Mouse (Mus musculus) layer of hippocampus, adult 9-11 months (tissue): ENCODE measurements around the gene Sirt6.

Source experiments
- DNase-seq: peaks from one replicate; pipeline ENCODE4 v3.0.0; 2022

Gene Sirt6

DNA sequence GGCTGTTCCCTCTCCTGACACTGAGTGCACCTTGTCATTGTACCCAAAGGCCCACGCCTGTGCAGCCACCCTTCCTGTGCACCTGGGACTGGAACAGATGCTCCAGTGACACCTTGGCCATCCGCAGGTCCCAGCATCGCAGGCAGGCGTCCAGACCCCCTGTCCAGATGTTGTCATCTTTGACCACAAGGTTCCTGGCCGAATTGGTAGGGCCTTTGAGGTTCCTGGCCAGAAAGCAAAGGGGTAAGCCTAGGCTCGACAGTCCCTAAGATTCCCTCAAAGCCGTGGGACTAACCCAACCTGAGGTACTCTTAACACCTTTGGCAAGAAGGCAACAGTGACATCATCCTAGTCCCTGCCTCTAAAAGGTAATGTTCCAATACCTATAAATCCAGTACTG lies 35.0 kb downstream of the Sirt6 start:
- no peak for DNase-seq

DNA sequence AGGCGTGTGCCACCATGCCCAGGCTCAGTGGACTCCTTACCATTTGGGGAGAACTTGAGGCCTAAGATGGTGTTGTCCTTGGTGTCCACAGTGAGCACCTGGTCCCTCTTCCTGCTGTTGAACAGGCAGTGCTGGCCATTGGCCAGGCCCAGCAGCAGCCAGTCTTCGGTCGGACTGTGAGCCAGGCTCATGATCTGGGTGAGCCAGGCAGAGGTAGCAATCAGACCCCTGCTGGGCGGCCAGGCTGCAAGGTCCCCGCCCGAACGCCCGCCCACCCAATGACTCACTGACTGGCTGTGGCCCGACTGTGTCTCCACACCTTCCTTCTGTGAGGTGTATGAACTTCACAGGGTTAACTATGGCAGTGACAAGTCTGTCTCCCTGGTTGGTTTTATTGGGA lies 35.8 kb downstream of the Sirt6 start:
- no peak for DNase-seq

DNA sequence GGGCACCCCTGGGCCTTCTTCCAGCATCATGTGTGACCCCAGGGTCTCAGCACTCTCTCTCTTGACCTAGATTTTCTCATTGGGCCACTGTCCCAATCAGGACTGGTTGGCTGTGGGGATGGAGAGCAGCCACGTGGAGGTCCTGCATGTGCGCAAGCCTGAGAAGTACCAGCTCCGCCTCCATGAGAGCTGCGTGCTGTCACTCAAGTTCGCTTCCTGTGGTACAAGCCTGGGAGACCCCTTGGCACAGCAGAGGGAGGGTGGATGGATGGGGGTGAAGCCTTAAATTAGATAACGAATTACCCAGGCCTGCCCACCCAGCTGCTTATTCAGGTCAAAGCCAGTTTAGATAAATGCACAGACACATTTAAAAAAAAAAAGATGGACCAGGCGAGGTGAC lies 38.9 kb downstream of the Sirt6 start:
- DNase-seq: no peak

DNA sequence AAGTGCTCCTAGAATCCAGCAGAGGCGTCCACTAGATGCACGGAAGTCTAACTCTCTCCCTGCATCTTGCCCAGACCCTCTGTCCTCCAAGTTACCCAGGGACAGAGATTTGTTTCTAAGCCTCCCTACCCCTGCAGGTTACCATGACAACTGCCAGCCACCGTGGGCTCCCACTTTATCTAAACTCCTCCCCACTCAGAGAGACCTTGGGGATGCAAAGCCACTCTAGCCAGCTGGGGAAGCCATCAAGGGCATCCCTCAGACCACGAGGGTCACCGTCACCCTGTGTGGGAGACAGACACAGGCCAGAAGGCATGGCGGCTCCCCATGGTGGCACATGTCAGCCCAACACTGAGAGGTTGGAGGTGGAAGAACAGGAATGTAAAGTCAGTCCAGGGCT lies 44.2 kb downstream of the Sirt6 start:
- no peak for DNase-seq

DNA sequence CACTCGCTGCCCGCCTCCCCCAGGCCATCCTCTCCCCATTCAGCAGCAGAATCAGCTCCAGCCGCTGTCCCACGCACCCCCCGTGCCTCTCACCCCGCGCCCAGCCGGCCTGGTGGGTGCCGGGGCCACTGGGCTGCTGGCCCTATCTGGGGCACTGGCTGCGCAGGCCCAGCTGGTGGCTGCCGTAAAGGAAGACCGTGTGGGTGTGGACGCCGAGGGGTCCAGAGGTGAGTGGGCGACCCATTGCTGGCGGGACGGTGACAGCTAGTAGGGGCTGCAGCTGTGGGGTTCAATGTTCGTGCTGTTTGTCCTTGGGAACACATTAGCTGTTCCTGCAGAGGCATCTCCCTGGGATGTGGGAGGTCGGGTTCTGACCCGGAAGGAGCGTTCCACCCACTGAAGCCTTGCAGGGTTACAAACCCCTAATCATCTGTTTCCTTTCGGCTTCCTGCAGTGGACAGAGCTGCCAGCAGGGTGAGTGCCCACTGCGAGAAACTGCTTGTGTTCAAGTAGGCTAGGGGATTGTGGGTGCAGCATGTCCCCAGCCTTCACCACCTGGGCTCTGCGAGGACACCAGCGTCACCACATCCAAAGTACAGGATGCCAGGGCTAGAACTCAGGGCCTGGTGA lies 47.0 kb downstream of the Sirt6 start:
- DNase-seq: no peak

DNA sequence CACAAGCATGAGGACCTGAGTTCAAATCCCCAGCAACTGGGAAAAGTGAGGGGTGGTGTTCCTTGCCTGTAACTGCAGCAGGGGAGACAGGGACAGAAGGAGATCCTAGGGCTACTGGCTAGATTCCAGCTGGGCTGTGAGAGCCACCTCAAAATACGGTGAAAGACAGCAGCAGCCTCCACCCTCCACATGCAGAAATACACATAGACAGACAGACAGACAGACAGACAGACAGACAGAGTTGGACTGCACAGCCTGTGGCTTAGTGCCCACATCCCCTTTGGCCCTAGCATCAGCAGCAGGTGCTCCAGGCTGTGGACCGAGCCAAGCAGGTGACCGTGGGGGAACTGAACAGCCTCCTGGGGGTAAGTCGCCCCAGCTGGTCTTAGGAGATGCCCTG lies 47.6 kb downstream of the Sirt6 start:
- DNase-seq: no peak

DNA sequence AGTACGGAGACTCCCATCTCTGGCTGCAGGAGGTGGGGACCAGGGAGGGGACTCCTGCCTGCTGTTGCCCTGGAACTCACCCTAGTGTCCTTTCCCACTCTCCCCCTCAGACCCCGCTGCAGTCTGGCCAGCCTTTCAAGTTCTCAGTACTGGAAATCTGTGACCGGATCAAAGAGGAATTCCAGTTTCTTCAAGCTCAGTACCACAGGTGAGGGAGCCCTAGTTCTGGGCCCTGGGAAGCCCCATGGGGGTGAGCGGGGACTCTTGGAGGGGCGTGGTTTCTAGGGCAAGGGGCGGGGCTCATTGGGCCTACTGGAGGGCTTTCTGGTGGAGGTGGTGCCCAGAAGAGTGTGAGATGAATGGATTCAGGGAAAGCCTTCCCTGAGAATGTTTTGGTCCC lies 51.9 kb downstream of the Sirt6 start:
- no peak for DNase-seq

DNA sequence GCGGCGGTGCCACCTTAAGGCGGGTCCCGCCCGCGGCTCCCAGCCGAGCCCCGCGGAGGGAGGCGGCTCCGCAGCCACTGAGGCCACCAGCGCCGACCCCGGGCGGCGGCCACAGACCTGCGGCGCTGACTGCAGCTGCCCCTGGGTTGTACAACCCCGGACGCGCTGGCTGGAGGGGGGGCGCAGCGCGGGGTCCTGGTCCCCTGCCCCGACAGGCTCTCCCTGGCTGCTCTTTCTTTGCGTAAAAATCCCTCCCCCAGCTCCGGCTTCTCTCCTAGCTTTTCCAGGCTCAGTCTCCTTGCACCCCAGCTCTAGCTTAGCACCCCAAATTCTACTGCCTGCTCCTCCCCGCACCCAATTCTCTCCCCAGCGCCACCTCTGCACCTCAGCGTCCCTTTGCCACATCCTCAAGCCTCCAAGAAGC lies 52.4 kb downstream of the Sirt6 start:
- DNase-seq: no peak

DNA sequence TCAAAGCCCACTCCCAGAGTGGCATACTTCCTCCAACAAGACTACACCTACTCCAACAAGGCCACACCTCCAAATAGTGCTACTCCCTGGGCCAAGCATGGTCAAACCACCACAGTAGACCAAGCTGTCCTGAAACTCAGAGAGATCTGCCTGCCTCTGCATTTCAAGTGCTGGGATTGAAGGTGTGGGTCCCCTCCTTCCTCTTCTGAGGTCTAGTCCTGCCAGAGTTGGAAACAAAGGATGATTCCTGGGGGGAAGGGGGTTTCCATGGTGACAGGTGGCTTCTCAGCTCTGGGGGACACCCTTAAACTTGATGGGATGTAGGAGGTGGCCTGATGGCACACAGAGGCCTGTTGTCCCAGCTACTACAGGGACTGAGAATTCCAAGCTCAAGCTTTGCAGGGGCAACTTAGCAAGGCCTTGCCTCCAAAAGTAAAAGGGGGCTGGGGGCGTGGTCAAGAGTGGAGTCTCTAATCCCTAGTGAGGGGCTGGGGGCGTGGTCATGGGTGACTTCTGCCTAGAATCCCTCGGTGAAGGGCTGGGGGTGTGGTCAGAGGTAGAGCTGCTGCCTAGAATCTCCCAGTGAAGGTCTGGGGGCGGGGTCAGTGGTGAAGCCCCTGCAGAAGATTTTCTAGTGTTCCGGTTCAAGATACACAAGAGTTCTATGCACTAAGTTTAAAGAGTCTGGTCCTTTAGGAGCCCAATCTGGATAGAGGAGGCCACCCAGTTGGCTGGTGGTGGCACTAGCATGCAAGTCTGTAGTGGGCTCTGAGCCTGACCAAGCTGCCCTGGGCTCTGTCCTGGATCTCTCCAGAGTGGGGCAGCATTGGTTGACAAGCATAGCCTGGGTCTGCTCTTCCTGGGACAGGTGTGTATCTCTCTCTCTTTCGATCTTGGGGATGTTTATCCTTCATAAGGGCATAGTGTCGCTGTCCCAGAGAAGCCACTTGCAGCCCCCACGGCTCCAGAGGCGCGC lies 53.2 kb downstream of the Sirt6 start, which contains the start of gene Tle2:
Gene Tle2 (plus strand): TSS at position 481 of the 976 bp plus-strand sequence.
- no peak for DNase-seq

DNA sequence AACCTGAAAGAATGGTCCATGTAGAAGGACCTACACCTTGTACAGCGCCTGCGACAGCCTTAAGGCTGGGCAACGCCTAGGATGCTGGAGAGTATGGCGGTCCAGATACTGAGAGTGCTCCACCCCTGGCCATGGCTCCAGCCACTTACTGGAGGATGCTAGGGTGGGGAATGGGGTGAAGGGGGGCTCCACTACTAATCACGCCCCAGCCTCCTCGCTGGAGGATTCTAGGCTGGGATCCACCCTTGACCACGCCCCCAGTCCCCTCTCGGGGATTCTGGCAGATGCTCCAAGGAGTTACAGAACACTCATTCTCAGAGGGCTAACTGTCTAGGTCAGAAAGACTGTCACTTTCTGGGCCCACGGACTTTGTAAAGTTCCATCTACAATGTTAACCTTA lies 54.6 kb downstream of the Sirt6 start:
- no peak for DNase-seq

DNA sequence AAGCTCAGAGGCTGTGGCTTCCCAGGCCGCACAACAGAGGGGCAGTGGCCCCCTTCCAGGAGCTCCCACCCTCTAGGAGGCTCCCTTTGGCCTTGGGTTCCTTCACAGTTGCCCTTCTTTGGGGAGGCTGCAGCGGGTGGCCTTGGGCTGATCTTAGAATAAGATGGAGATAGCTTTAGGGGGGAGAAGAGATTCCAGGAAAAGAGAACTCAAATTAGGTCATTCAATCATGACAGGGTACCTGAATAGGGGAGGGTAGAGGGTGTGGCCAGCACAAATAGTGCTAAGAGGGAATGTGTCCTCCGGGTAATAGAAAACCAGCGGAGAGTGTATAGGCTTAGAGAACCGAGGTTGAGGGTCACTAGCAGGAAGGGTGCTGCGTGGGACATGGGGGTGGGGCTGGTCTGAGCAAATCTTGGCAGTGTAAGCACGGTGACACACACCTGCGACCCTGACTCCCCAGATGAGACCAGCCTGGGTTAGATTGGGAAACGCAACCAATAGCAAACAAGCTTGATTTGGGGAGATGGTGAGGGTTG lies 55.4 kb downstream of the Sirt6 start:
- DNase-seq: no peak
